Mouse (Mus musculus): ENCODE measurements at regions not wholly inside any gene's neighbourhood (a gene's known extent, or its start where the extent isn't known, plus 50 kb on each side); places are given as distances from the start of the nearest gene placed in this dataset.
"Not testable (repeated sequence)": the region's sequence is repeated elsewhere in the genome, so short reads cannot be mapped to it uniquely, and the experiment has no call there.

DNA sequence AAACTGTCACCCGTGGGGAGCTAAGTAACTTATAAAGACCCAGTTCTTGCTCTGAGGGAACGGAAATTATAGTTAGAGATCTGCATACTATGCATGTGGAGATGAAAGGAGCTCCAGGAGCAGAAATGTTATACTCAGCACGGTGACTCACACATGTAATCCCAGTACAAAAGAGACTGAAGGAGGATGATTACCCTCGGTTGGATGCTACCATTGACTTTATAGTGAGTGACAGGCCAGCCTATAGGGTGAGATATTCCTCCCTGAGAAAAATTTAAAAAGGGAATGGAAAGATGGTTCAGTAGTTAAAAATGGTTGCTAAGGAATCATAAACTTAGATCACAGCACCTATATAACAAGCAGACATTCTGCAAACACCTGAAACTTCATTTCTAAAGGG lies 287.1 kb upstream of the 4933412E24Rik start:
- no peak for TF ChIP-seq FOSL1 (IDR thresholded peaks at IDR 0.05; ENCODE audit: insufficient read depth, low read length, poor library complexity, severe bottlenecking)
- TF ChIP-seq CTCF (IDR thresholded peaks at IDR 0.05; ENCODE audit: control insufficient read depth, insufficient read depth, insufficient read length): no peak
- no peak for TF ChIP-seq MYOG (IDR thresholded peaks at IDR 0.05; ENCODE audit: control insufficient read depth, extremely low read depth, insufficient read length)
- TF ChIP-seq USF1 (IDR thresholded peaks at IDR 0.05; ENCODE audit: low read depth): no peak
- no peak for TF ChIP-seq CEBPB (IDR thresholded peaks at IDR 0.05; ENCODE audit: low read depth)
- TF ChIP-seq MYOD1 (IDR thresholded peaks at IDR 0.05; ENCODE audit: control insufficient read depth, insufficient read length, low read depth): no peak
- no peak for TF ChIP-seq MAX (IDR thresholded peaks at IDR 0.05)
- Histone ChIP-seq H3ac (ENCODE audit: control insufficient read depth, insufficient read length, low read depth) (no peak overlapping the region), H3K4me3 (ENCODE audit: insufficient read depth, poor library complexity, severe bottlenecking) (no peak overlapping the region), H3K79me2 (ENCODE audit: control insufficient read depth, insufficient read depth) (no peaks in the 10 kb centered on the region), H3K27me3 (ENCODE audit: control insufficient read depth, insufficient read depth, insufficient read length) (no peaks in the 10 kb centered on the region), H3K36me3 (ENCODE audit: control insufficient read depth, insufficient read depth) (no peaks in the 10 kb centered on the region), H3K79me3 (ENCODE audit: low read depth) (no peaks in the 10 kb centered on the region)

DNA sequence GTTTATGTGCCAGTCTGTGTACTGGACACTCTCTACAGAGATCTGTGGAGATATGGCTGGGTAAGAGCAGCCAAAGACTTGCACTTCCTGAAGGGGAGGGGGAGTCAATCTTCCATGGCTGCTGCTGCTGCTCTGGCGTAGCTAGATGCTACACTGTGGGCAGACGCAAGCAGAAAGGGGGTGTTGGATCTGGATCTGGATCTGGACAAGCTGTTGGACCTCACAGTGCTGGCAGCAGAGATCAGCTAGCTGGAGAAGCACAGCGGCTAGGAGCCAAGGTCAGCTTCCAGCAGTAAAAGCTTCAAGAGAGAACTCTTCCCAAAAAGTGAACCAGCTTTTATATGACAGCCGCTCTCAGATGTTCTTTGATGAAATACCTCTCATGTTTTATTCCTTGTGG lies 285.5 kb upstream of the 4933412E24Rik start:
- Histone ChIP-seq H3K27me3 (ENCODE audit: control insufficient read depth, insufficient read depth, insufficient read length) (no peaks in the 10 kb centered on the region), H3K36me3 (ENCODE audit: control insufficient read depth, insufficient read depth) (no peaks in the 10 kb centered on the region), H3ac (ENCODE audit: control insufficient read depth, insufficient read length, low read depth) (no peak overlapping the region), H3K4me3 (ENCODE audit: insufficient read depth, poor library complexity, severe bottlenecking) (no peak overlapping the region), H3K79me3 (ENCODE audit: low read depth) (no peaks in the 10 kb centered on the region), H3K79me2 (ENCODE audit: control insufficient read depth, insufficient read depth) (no peaks in the 10 kb centered on the region)
- no peak for TF ChIP-seq CEBPB (IDR thresholded peaks at IDR 0.05; ENCODE audit: low read depth)
- no peak for TF ChIP-seq USF1 (IDR thresholded peaks at IDR 0.05; ENCODE audit: low read depth)
- no peak for TF ChIP-seq FOSL1 (IDR thresholded peaks at IDR 0.05; ENCODE audit: insufficient read depth, low read length, poor library complexity, severe bottlenecking)
- TF ChIP-seq MAX (IDR thresholded peaks at IDR 0.05): no peak
- no peak for TF ChIP-seq MYOG (IDR thresholded peaks at IDR 0.05; ENCODE audit: control insufficient read depth, extremely low read depth, insufficient read length)
- TF ChIP-seq MYOD1 (IDR thresholded peaks at IDR 0.05; ENCODE audit: control insufficient read depth, insufficient read length, low read depth): no peak
- TF ChIP-seq CTCF (IDR thresholded peaks at IDR 0.05; ENCODE audit: control insufficient read depth, insufficient read depth, insufficient read length): no peak

DNA sequence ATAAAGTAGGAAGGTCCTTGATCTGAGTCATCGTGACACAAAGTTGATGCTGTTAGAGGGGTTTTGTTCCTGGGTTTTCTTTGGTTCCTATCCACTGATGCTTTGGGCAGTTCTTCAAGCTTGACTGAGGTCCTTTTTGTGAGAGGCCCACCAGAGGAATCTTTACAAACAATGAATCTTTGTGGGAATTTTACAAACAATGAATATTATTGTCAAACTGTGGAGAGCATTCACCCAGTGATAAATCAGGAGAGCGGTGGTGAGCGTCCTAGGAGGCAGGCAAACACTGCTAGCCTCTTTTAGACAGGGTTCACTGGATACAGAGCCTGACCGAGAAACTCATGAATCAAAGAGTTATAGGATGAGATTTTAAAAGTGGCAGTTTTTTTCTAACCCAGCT lies 268.9 kb upstream of the 4933412E24Rik start:
- TF ChIP-seq MYOG (IDR thresholded peaks at IDR 0.05; ENCODE audit: control insufficient read depth, extremely low read depth, insufficient read length) (no peak), FOSL1 (IDR thresholded peaks at IDR 0.05; ENCODE audit: insufficient read depth, low read length, poor library complexity, severe bottlenecking) (no peak), CTCF (IDR thresholded peaks at IDR 0.05; ENCODE audit: control insufficient read depth, insufficient read depth, insufficient read length) (no peak), USF1 (IDR thresholded peaks at IDR 0.05; ENCODE audit: low read depth) (no peak), MYOD1 (IDR thresholded peaks at IDR 0.05; ENCODE audit: control insufficient read depth, insufficient read length, low read depth) (no peak)
- no peaks in the 10 kb centered on the region for H3K79me2 ChIP-seq (ENCODE audit: control insufficient read depth, insufficient read depth)
- H3K79me3 ChIP-seq (ENCODE audit: low read depth): no peaks in the 10 kb centered on the region
- H3K4me3 ChIP-seq (ENCODE audit: insufficient read depth, poor library complexity, severe bottlenecking): no peak overlapping the region
- no peaks in the 10 kb centered on the region for H3K36me3 ChIP-seq (ENCODE audit: control insufficient read depth, insufficient read depth)
- no peak overlapping the region for H3ac ChIP-seq (ENCODE audit: control insufficient read depth, insufficient read length, low read depth)
- no peaks in the 10 kb centered on the region for H3K27me3 ChIP-seq (ENCODE audit: control insufficient read depth, insufficient read depth, insufficient read length)

DNA sequence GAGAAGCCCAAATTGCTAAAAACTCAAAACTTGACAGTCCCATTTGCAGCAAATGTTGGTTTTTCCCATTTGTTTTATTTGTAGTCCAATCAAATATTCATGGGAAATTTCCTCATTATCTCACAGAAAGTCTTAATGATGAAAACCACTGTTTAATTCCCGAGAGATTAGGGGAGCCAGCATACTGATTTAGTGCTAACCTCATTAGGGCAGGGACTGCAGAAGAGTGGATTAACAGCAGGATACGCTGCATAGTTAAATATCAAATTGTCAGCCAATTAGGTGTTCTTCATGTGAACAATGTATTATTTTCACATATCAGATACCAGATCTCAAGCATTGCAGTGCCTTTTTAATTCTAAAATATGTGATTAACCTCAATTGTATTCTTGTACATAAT lies 264.0 kb upstream of the 4933412E24Rik start:
- TF ChIP-seq MAX (IDR thresholded peaks at IDR 0.05) (no peak), CEBPB (IDR thresholded peaks at IDR 0.05; ENCODE audit: low read depth) (no peak), CTCF (IDR thresholded peaks at IDR 0.05; ENCODE audit: control insufficient read depth, insufficient read depth, insufficient read length) (no peak), USF1 (IDR thresholded peaks at IDR 0.05; ENCODE audit: low read depth) (no peak), MYOG (IDR thresholded peaks at IDR 0.05; ENCODE audit: control insufficient read depth, extremely low read depth, insufficient read length) (no peak), MYOD1 (IDR thresholded peaks at IDR 0.05; ENCODE audit: control insufficient read depth, insufficient read length, low read depth) (no peak), FOSL1 (IDR thresholded peaks at IDR 0.05; ENCODE audit: insufficient read depth, low read length, poor library complexity, severe bottlenecking) (no peak)
- H3K36me3 ChIP-seq (ENCODE audit: control insufficient read depth, insufficient read depth): no peaks in the 10 kb centered on the region
- no peaks in the 10 kb centered on the region for H3K79me3 ChIP-seq (ENCODE audit: low read depth)
- no peaks in the 10 kb centered on the region for H3K79me2 ChIP-seq (ENCODE audit: control insufficient read depth, insufficient read depth)
- H3K4me3 ChIP-seq (ENCODE audit: insufficient read depth, poor library complexity, severe bottlenecking): no peak overlapping the region
- H3ac ChIP-seq (ENCODE audit: control insufficient read depth, insufficient read length, low read depth): no peak overlapping the region
- H3K27me3 ChIP-seq (ENCODE audit: control insufficient read depth, insufficient read depth, insufficient read length): no peaks in the 10 kb centered on the region

DNA sequence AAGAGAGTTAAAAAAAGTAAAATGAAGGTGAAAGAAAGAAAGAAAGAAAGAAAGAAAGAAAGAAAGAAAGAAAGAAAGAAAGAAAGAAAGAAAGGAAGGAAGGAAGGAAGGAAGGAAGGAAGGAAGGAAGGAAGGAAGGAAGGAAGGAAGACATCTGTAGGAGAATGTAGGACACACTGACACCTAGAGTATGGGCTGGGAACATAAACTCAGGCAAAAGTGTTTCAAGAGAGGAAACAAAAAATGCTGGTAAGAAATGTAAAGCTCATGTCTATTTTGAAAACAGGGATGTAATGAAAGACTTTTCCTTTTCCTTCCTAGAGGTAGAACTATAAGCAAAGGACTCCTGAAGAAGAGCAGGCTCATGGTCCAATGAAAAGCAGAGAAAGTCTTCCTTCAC lies 237.2 kb upstream of the 4933412E24Rik start:
- not testable (repeated sequence) for H3K4me3 ChIP-seq (ENCODE audit: insufficient read depth, poor library complexity, severe bottlenecking); H3ac ChIP-seq (ENCODE audit: control insufficient read depth, insufficient read length, low read depth); H3K36me3 ChIP-seq (ENCODE audit: control insufficient read depth, insufficient read depth); H3K27me3 ChIP-seq (ENCODE audit: control insufficient read depth, insufficient read depth, insufficient read length); H3K79me3 ChIP-seq (ENCODE audit: low read depth); H3K79me2 ChIP-seq (ENCODE audit: control insufficient read depth, insufficient read depth)

DNA sequence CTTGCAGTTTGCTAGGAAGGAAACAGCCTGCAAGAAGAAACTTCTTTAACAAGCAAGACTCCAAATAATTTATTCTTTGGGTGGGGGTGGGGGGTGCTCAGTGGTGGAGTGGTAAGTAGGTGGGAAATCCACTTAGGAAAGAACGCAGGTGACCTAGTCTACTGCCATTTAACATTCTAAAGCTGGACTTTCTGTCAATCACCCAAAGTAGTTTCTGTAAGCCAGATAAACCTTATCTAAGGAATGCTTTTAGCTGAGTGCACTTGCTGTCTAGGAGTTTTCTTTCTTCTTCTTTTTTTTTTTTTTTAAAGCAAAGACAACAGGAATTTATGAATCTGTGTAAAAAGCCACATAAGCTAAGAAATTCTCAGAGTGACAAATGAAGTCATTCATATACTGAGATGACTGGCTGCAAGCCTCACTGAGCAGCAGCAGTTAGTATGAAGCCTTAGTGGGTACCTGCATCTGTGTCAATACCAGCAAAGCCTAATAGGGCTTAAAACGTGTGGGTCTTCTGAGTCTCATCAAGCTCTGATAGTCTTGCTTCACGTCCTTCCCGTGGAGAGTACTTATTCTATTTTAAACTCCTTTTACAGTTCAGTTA lies 210.0 kb upstream of the 4933412E24Rik start:
- H3K79me3 ChIP-seq (ENCODE audit: low read depth): no peaks in the 10 kb centered on the region

More for the DNA sequence above, 210.0 kb upstream of the 4933412E24Rik start:
- Histone ChIP-seq H3K36me3 (ENCODE audit: control insufficient read depth, insufficient read depth) (no peaks in the 10 kb centered on the region), H3K4me3 (ENCODE audit: insufficient read depth, poor library complexity, severe bottlenecking) (no peak overlapping the region), H3K27me3 (ENCODE audit: control insufficient read depth, insufficient read depth, insufficient read length) (no peaks in the 10 kb centered on the region), H3ac (ENCODE audit: control insufficient read depth, insufficient read length, low read depth) (no peak overlapping the region), H3K79me2 (ENCODE audit: control insufficient read depth, insufficient read depth) (no peaks in the 10 kb centered on the region)
- no peak for TF ChIP-seq MAX (IDR thresholded peaks at IDR 0.05)
- no peak for TF ChIP-seq CEBPB (IDR thresholded peaks at IDR 0.05; ENCODE audit: low read depth)
- no peak for TF ChIP-seq MYOD1 (IDR thresholded peaks at IDR 0.05; ENCODE audit: control insufficient read depth, insufficient read length, low read depth)
- TF ChIP-seq MYOG (IDR thresholded peaks at IDR 0.05; ENCODE audit: control insufficient read depth, extremely low read depth, insufficient read length): no peak
- no peak for TF ChIP-seq USF1 (IDR thresholded peaks at IDR 0.05; ENCODE audit: low read depth)
- TF ChIP-seq FOSL1 (IDR thresholded peaks at IDR 0.05; ENCODE audit: insufficient read depth, low read length, poor library complexity, severe bottlenecking): no peak
- TF ChIP-seq CTCF (IDR thresholded peaks at IDR 0.05; ENCODE audit: control insufficient read depth, insufficient read depth, insufficient read length): no peak

Data from C2C12 (cell line).